Mouse (Mus musculus) forebrain, embryonic 13.5 days (tissue): ENCODE measurements around the gene Rhox3g. TPM values are rescaled to one million over a fixed set of nuclear protein-coding genes. Genes with fewer than 3 reads are reported as not detected.
"Not testable (repeated sequence)": the region's sequence is repeated elsewhere in the genome, so short reads cannot be mapped to it uniquely, and the experiment has no call there.

ENCODE experiments used
- ATAC-seq: fragments of 200-750 bp; cut with Nextera tagmentation; 2 replicates; pipeline ENCODE4 v1.8.0; 2017
- H3K27ac ChIP-seq: fragments of 300-500 bp; sonication (generic); 2 replicates; pipeline ENCODE4 v1.5.1; 2015; ENCODE audit warnings: inconsistent platforms, mild to moderate bottlenecking, moderate library complexity
- H3K27me3 ChIP-seq: fragments of 300-500 bp; sonication (generic); 2 replicates; pipeline ENCODE4 v1.6.1; 2015; ENCODE audit warnings: mild to moderate bottlenecking, inconsistent platforms
- H3K36me3 ChIP-seq: fragments of 300-500 bp; sonication (generic); 2 replicates; pipeline ENCODE4 v1.6.1; 2015; ENCODE audit warnings: mild to moderate bottlenecking, inconsistent platforms; ENCODE audit not compliant: poor library complexity, severe bottlenecking
- H3K4me1 ChIP-seq: fragments of 300-500 bp; sonication (generic); 2 replicates; pipeline ENCODE4 v1.6.1; 2015; ENCODE audit warnings: inconsistent platforms
- H3K4me2 ChIP-seq: fragments of 300-500 bp; sonication (generic); 2 replicates; pipeline ENCODE4 v1.6.1; 2015; ENCODE audit warnings: inconsistent platforms, mild to moderate bottlenecking, moderate library complexity
- H3K4me3 ChIP-seq: fragments of 300-500 bp; sonication (generic); 2 replicates; pipeline ENCODE4 v1.5.1; 2015; ENCODE audit warnings: mild to moderate bottlenecking, inconsistent platforms
- H3K9ac ChIP-seq: fragments of 300-500 bp; sonication (generic); 2 replicates; pipeline ENCODE4 v1.6.1; 2015; ENCODE audit warnings: mild to moderate bottlenecking, inconsistent platforms
- H3K9me3 ChIP-seq: fragments of 300-500 bp; sonication (generic); replicated peaks from 2 replicates; pipeline ENCODE4 v1.6.1; 2016; ENCODE audit warnings: inconsistent platforms
- WGBS: fragments of 180-500 bp; shearing (Covaris S2); methylation state at CpG from one replicate; pipeline ENCODE4 v1.1.7; 2015; 5-methylcytosine and 5-hydroxymethylcytosine counted together
- polyA plus RNA-seq: library from polyadenylated mRNA; unstranded; fragments of >200 nt; fragmentation: Nextera tagmentation; extraction: Ambion mirVana; gene quantifications from 2 replicates; pipeline ENCODE4 v1.2.1, GENCODE M21; 2015

Rhox3g gene
- polyA plus RNA-seq, result not detected in 2 replicates

- not testable (repeated sequence) for H3K4me1 ChIP-seq, H3K27me3 ChIP-seq, H3K27ac ChIP-seq, ATAC-seq, H3K4me3 ChIP-seq, H3K4me2 ChIP-seq, H3K36me3 ChIP-seq, H3K9ac ChIP-seq, H3K9me3 ChIP-seq
- WGBS, result 90% methylated on average over 2 of the region's 2 CpGs
These were observed at the start of gene Rhox3g for GRCm38 (mm10) chrX:37628512-37628911. Gene Rhox3g (minus strand): TSS chrX:37628612.

GRCm38 (mm10) chrX:37673177-37673576 lies 44.8 kb upstream of the Rhox3g start, which contains the start of gene Rhox2h:
Gene Rhox2h (minus strand): TSS chrX:37673277.
- not testable (repeated sequence) for H3K9me3 ChIP-seq, H3K4me3 ChIP-seq, H3K27ac ChIP-seq, H3K4me1 ChIP-seq, H3K4me2 ChIP-seq, H3K36me3 ChIP-seq, H3K9ac ChIP-seq, H3K27me3 ChIP-seq, ATAC-seq
- WGBS, result 88% methylated on average over 8 of the region's 8 CpGs

- WGBS, result 92% methylated on average over 1 of the region's 3 CpGs
- not testable (repeated sequence) for H3K4me3 ChIP-seq, ATAC-seq
These were observed 40.3 kb upstream of the Rhox3g start, which contains the start of gene Rhox3h for GRCm38 (mm10) chrX:37668664-37669063. Gene Rhox3h (minus strand): TSS chrX:37668764.

GRCm38 (mm10) chrX:37651227-37651626 lies 22.8 kb upstream of the Rhox3g start, which contains the start of gene Rhox4g:
Gene Rhox4g (minus strand): TSS chrX:37651327.
- not testable (repeated sequence) for H3K4me3 ChIP-seq, H3K27me3 ChIP-seq, H3K4me1 ChIP-seq, H3K4me2 ChIP-seq, H3K36me3 ChIP-seq, H3K9me3 ChIP-seq, H3K27ac ChIP-seq, H3K9ac ChIP-seq, ATAC-seq
- WGBS, result 90% methylated on average over 19 of the region's 20 CpGs

More at GRCm38 (mm10) chrX:37668664-37669063, 40.3 kb upstream of the Rhox3g start, which contains the start of gene Rhox3h:
- H3K27ac ChIP-seq, H3K4me1 ChIP-seq, H3K9ac ChIP-seq, H3K36me3 ChIP-seq, H3K9me3 ChIP-seq, H3K4me2 ChIP-seq, H3K27me3 ChIP-seq: not testable (repeated sequence)

- H3K4me1 ChIP-seq, H3K36me3 ChIP-seq, H3K4me2 ChIP-seq, H3K9ac ChIP-seq, H3K9me3 ChIP-seq, H3K27ac ChIP-seq, H3K27me3 ChIP-seq, ATAC-seq, H3K4me3 ChIP-seq: not testable (repeated sequence)
- 81% methylated on average over 6 of the region's 6 CpGs for WGBS
These were observed 15.0 kb upstream of the Rhox3g start, which contains the start of gene Rhox2g for GRCm38 (mm10) chrX:37643370-37643769. Gene Rhox2g (minus strand): TSS chrX:37643470.

- not testable (repeated sequence) for H3K4me3 ChIP-seq, H3K4me2 ChIP-seq, H3K9ac ChIP-seq, H3K36me3 ChIP-seq, ATAC-seq, H3K27ac ChIP-seq, H3K9me3 ChIP-seq, H3K4me1 ChIP-seq, H3K27me3 ChIP-seq
- WGBS, result 94% methylated on average over 19 of the region's 19 CpGs
These were observed 20.8 kb downstream of the Rhox3g start, which contains the start of gene Rhox4f for GRCm38 (mm10) chrX:37607604-37608003. Gene Rhox4f (minus strand): TSS chrX:37607704.

GRCm38 (mm10) chrX:37580692-37581091 lies 47.7 kb downstream of the Rhox3g start, which contains the start of gene Rhox3f:
Gene Rhox3f (plus strand): TSS chrX:37580992.
- not testable (repeated sequence) for H3K4me2 ChIP-seq, H3K9me3 ChIP-seq, H3K36me3 ChIP-seq, H3K4me3 ChIP-seq, H3K27me3 ChIP-seq, H3K27ac ChIP-seq, ATAC-seq, H3K9ac ChIP-seq, H3K4me1 ChIP-seq

Other genes starting within 250 kb of the Rhox3g start
- gene Rhox3a2, start 248.6 kb downstream of the Rhox3g start, polyA plus RNA-seq, result not detected in 2 replicates
- not detected in 2 replicates for gene Rhox4a2, start 237.8 kb downstream of the Rhox3g start, polyA plus RNA-seq
- gene Rhox2b, start 216.5 kb downstream of the Rhox3g start, polyA plus RNA-seq, result not detected in 2 replicates
- not detected in 2 replicates for gene Rhox4b, start 196.1 kb downstream of the Rhox3g start, polyA plus RNA-seq
- not detected in 2 replicates for gene Rhox2c, start 174.9 kb downstream of the Rhox3g start, polyA plus RNA-seq
- gene Rhox3c, start 170.0 kb downstream of the Rhox3g start, polyA plus RNA-seq, result not detected in 2 replicates
- gene Rhox4c, start 148.3 kb downstream of the Rhox3g start, polyA plus RNA-seq, result not detected in 2 replicates
- not detected in 2 replicates for gene Rhox2d, start 135.2 kb downstream of the Rhox3g start, polyA plus RNA-seq
- not detected in 2 replicates for gene Rhox4d, start 114.3 kb downstream of the Rhox3g start, polyA plus RNA-seq
- gene Rhox2e, start 98.2 kb downstream of the Rhox3g start, polyA plus RNA-seq, result not detected in 2 replicates
- not detected in 2 replicates for gene Rhox3e, start 86.6 kb downstream of the Rhox3g start, polyA plus RNA-seq
- gene Rhox4e, start 71.2 kb downstream of the Rhox3g start, polyA plus RNA-seq, result not detected in 2 replicates
- not detected in 2 replicates for gene Rhox2f, start 57.2 kb downstream of the Rhox3g start, polyA plus RNA-seq
- not detected in 2 replicates for gene Rhox3f, start 47.6 kb downstream of the Rhox3g start, polyA plus RNA-seq
- not detected in 2 replicates for gene Rhox4f, start 20.9 kb downstream of the Rhox3g start, polyA plus RNA-seq
- not detected in 2 replicates for gene Rhox2g, start 14.9 kb upstream of the Rhox3g start, polyA plus RNA-seq
- gene Rhox4g, start 22.7 kb upstream of the Rhox3g start, polyA plus RNA-seq, result not detected in 2 replicates
- gene Rhox3h, start 40.2 kb upstream of the Rhox3g start, polyA plus RNA-seq, result not detected in 2 replicates
- gene Rhox2h, start 44.7 kb upstream of the Rhox3g start, polyA plus RNA-seq, result not detected in 2 replicates
- not detected in 2 replicates for gene Rhox5, start 176.2 kb upstream of the Rhox3g start, polyA plus RNA-seq
- not detected in 2 replicates for gene Rhox6, start 198.3 kb upstream of the Rhox3g start, polyA plus RNA-seq
- not detected in 2 replicates for gene Rhox7a, start 203.1 kb upstream of the Rhox3g start, polyA plus RNA-seq